Mouse (Mus musculus) hindbrain, embryonic 13.5 days (tissue): Measurements from ENCODE around the gene Nup214. TPM values are rescaled to one million over a fixed set of nuclear protein-coding genes. Genes with fewer than 3 reads are reported as not detected.

Experiments
- ATAC-seq: fragments of 200-750 bp; cut with Nextera tagmentation; 2 replicates; pipeline ENCODE4 v1.8.0; 2017; ENCODE audit warnings: moderate TSS enrichment; ENCODE audit not compliant: low FRiP score
- H3K27ac ChIP-seq: fragments of 300-500 bp; sonication (generic); 2 replicates; pipeline ENCODE4 v1.5.1; 2015; ENCODE audit warnings: inconsistent platforms, mild to moderate bottlenecking, moderate library complexity
- H3K27me3 ChIP-seq: fragments of 300-500 bp; sonication (generic); 2 replicates; pipeline ENCODE4 v1.6.1; 2015; ENCODE audit warnings: mild to moderate bottlenecking, inconsistent platforms
- H3K36me3 ChIP-seq: fragments of 300-500 bp; sonication (generic); 2 replicates; pipeline ENCODE4 v1.6.1; 2015; ENCODE audit warnings: mild to moderate bottlenecking, inconsistent platforms
- H3K4me1 ChIP-seq: fragments of 300-500 bp; sonication (generic); replicated peaks from 2 replicates; pipeline ENCODE4 v1.6.1; 2015; ENCODE audit warnings: inconsistent platforms
- H3K4me2 ChIP-seq: fragments of 300-500 bp; sonication (generic); 2 replicates; pipeline ENCODE4 v1.6.1; 2015; ENCODE audit warnings: inconsistent platforms, mild to moderate bottlenecking, moderate library complexity
- H3K4me3 ChIP-seq: fragments of 300-500 bp; sonication (generic); 2 replicates; pipeline ENCODE4 v1.5.1; 2015; ENCODE audit warnings: mild to moderate bottlenecking, inconsistent platforms
- H3K9ac ChIP-seq: fragments of 300-500 bp; sonication (generic); 2 replicates; pipeline ENCODE4 v1.6.1; 2015; ENCODE audit warnings: mild to moderate bottlenecking, inconsistent platforms
- H3K9me3 ChIP-seq: fragments of 300-500 bp; sonication (generic); 2 replicates; pipeline ENCODE4 v1.6.1; 2016; ENCODE audit warnings: inconsistent platforms
- WGBS: fragments of 180-500 bp; shearing (Covaris S2); methylation state at CpG from one replicate; pipeline ENCODE4 v1.1.7; 2015; 5-methylcytosine and 5-hydroxymethylcytosine counted together
- microRNA-seq: library from miRNA; unstranded; fragments of <30 nt; microRNA quantifications from one replicate; pipeline ENCODE4, GENCODE M21; 2016
- polyA plus RNA-seq: library from polyadenylated mRNA; unstranded; fragments of >200 nt; fragmentation: Nextera tagmentation; extraction: Ambion mirVana; gene quantifications from 2 replicates; pipeline ENCODE4 v1.2.1, GENCODE M21; 2015

Gene Nup214
- polyA plus RNA-seq, 1 experiment from 2014 or later, result 83.5 TPM

- Histone ChIP-seq H3K27me3 (peaks cover 24% of the 10 kb centered on the region), H3K36me3 (peaks cover 4% of the 10 kb centered on the region; the same call in 1 of the 2 replicates), H3K4me2 (no peak overlapping the region), H3K9me3 (no peaks in the 10 kb centered on the region), H3K4me3 (no peak overlapping the region), H3K9ac (no peak overlapping the region), H3K4me1 (peaks cover 24% of the 10 kb centered on the region), H3K27ac (no peak overlapping the region)
- WGBS, result 90% methylated on average over 7 of the region's 7 CpGs
- no peak for ATAC-seq
These were observed 119.9 kb downstream of the Nup214 start for GRCm38 (mm10) chr2:32094001-32094707.

- no peaks in the 10 kb centered on the region for H3K9me3 ChIP-seq
- peaks cover 10% of the 10 kb centered on the region; the same call in 1 of the 2 replicates for H3K27me3 ChIP-seq
- H3K36me3 ChIP-seq, result peaks cover 15% of the 10 kb centered on the region
- H3K4me1 ChIP-seq, result peaks cover 23% of the 10 kb centered on the region
- peak within 1 kb of the TSS; percentile 89 for H3K27ac ChIP-seq
- ATAC-seq, result peak; percentile 94
- peak within 1 kb of the TSS; percentile 84 for H3K9ac ChIP-seq
- peak within 1 kb of the TSS; percentile 57 for H3K4me3 ChIP-seq
- 30% methylated on average over 22 of the region's 22 CpGs for WGBS
- H3K4me2 ChIP-seq, result peak within 1 kb of the TSS; percentile 89
These were observed 121.3 kb downstream of the Nup214 start, which contains the start of gene Plpp7 for GRCm38 (mm10) chr2:32095351-32096121. Plpp7 (plus strand) TSS chr2:32095528.

- WGBS, result 70% methylated on average over 10 of the region's 10 CpGs
- 0 out of 2 replicates have a peak, but pooled peaks cover 9% of the 10 kb centered on the region for H3K27me3 ChIP-seq
- ATAC-seq, result no peak; the same call in 1 of the 2 replicates
- peak overlapping the region; percentile 89 for H3K27ac ChIP-seq
- peak overlapping the region; percentile 84 for H3K9ac ChIP-seq
- peaks cover 23% of the 10 kb centered on the region for H3K4me1 ChIP-seq
- peak overlapping the region; percentile 57 for H3K4me3 ChIP-seq
- H3K36me3 ChIP-seq, result peaks cover 19% of the 10 kb centered on the region
- H3K4me2 ChIP-seq, result peak overlapping the region; percentile 89
- H3K9me3 ChIP-seq, result no peaks in the 10 kb centered on the region
These were observed 121.8 kb downstream of the Nup214 start for GRCm38 (mm10) chr2:32096122-32096420.

GRCm38 (mm10) chr2:32102944-32103343, 128.7 kb downstream of the Nup214 start:
- H3K9me3 ChIP-seq, result no peaks in the 10 kb centered on the region
- no peak overlapping the region for H3K9ac ChIP-seq
- no peak overlapping the region for H3K4me2 ChIP-seq
- ATAC-seq, result no peak
- H3K4me1 ChIP-seq, result peaks cover 29% of the 10 kb centered on the region
- no peak overlapping the region for H3K27ac ChIP-seq
- no peaks in the 10 kb centered on the region; the same call in 1 of the 2 replicates for H3K27me3 ChIP-seq
- no peak overlapping the region for H3K4me3 ChIP-seq
- 59% methylated on average over 5 of the region's 5 CpGs for WGBS
- H3K36me3 ChIP-seq, result peaks cover 21% of the 10 kb centered on the region

- Histone ChIP-seq H3K27ac (no peak overlapping the region), H3K9ac (no peak overlapping the region; the same call in 1 of the 2 replicates), H3K4me2 (no peak overlapping the region), H3K4me1 (peaks cover 29% of the 10 kb centered on the region), H3K27me3 (no peaks in the 10 kb centered on the region; the same call in 1 of the 2 replicates), H3K9me3 (no peaks in the 10 kb centered on the region), H3K36me3 (peaks cover 23% of the 10 kb centered on the region), H3K4me3 (no peak overlapping the region)
- no peak for ATAC-seq
- WGBS, result 79% methylated on average over 7 of the region's 7 CpGs
These were observed 129.3 kb downstream of the Nup214 start for GRCm38 (mm10) chr2:32103557-32103956.

Small RNA genes lying within 50 kb of the gene (microRNA-seq; reads per million reads assigned to microRNA genes)
- gene Mir7674, result not detected

Other genes starting within 250 kb of the Nup214 start
- gene Qrfp, start 163.9 kb upstream of the Nup214 start, polyA plus RNA-seq, result 0.08 TPM in 1 of 2 replicates, not detected in the other
- 3.4 and 4.6 TPM in 2 replicates for gene Fibcd1, start 128.4 kb upstream of the Nup214 start, polyA plus RNA-seq
- 6.3 and 7.0 TPM in 2 replicates for gene Lamc3, start 87.1 kb upstream of the Nup214 start, polyA plus RNA-seq
- 25.9 and 30.6 TPM in 2 replicates for gene Aif1l, start 24.3 kb upstream of the Nup214 start, polyA plus RNA-seq
- 0.63 and 0.74 TPM in 2 replicates for gene Fam78a, start 110.4 kb downstream of the Nup214 start, polyA plus RNA-seq
- 21.6 and 21.7 TPM in 2 replicates for gene Plpp7, start 121.1 kb downstream of the Nup214 start, polyA plus RNA-seq
- gene Prrc2b, start 176.6 kb downstream of the Nup214 start, polyA plus RNA-seq, result 65.8 and 68.8 TPM in 2 replicates